Mouse (Mus musculus) spleen, adult 18-20 months (tissue): ENCODE data around the gene Cdk6.
"Not testable (repeated sequence)": the region's sequence is repeated elsewhere in the genome, so short reads cannot be mapped to it uniquely, and the experiment has no call there.

ENCODE experiments used
- DNase-seq, 2 experiments: peaks; one replicate each; pipeline ENCODE4 v3.0.0; 2022; ENCODE audit warnings: mixed read lengths in 2 of 2

Cdk6 gene

GRCm38 (mm10) chr5:3516481-3517075 is 175.3 kb downstream of the Cdk6 start:
- peak in 1 of 2 experiments; percentile 26 for DNase-seq

DNA sequence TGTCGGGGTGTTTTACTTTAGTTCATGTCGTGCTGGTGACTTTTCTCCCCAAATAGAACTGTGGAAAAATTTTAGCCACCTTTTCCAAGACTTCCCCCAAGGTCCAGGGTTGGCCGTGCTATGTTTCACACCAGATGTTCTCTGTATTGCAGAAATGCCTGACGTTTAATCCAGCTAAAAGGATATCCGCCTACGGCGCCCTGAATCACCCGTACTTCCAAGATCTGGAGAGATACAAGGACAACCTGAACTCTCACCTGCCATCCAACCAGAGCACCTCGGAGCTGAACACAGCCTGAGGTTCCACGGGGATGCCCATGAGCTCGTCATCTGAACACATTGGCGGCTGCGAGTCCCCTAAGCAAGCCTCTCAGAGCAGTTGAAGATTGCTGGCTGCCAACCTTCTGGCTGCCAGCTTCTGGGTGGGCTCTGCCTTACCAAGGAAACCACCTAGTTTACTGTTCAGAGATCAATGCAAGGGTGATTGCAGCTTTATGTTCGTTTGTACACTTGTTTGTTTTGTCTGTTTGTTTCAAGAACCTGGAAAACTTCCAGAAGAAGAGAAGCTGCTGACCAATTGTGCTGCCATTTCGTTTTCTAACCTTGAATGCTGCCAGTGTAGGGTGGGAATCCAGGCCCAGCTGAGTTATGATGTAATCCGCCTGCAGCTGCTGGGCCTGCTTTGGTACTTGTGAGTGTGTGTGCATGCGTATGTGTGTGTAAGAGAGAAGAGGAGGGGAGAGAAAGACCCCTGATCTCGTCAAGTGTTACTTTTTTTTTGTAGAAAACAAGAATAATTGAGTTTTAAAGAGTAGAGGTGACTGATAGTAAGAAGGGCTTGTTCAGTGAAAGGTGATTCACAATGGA is 179.4 kb downstream of the Cdk6 start:
- no peak for DNase-seq

- no peak for DNase-seq
Measured at GRCm38 (mm10) chr5:3521741-3522140, 180.5 kb downstream of the Cdk6 start.

DNA sequence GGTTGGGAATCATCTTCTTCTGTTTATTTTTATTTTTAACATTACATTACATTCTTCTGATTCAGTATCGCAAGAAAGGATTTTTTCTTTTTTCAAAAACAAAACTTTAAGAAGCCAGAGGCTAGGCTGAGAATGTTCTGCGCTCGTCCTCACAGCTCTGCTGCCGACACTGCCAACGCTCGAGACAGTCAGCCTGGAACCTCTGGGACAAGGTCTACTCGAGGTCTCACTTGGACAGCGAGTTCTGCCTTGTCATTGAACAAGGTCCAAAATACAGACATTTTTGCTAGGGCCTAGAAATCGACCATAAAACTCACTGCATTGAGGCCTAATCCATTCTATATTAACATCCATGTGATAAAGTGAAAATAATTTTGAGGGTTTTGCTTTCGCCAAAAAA is 181.5 kb downstream of the Cdk6 start:
- DNase-seq = no peak

DNA sequence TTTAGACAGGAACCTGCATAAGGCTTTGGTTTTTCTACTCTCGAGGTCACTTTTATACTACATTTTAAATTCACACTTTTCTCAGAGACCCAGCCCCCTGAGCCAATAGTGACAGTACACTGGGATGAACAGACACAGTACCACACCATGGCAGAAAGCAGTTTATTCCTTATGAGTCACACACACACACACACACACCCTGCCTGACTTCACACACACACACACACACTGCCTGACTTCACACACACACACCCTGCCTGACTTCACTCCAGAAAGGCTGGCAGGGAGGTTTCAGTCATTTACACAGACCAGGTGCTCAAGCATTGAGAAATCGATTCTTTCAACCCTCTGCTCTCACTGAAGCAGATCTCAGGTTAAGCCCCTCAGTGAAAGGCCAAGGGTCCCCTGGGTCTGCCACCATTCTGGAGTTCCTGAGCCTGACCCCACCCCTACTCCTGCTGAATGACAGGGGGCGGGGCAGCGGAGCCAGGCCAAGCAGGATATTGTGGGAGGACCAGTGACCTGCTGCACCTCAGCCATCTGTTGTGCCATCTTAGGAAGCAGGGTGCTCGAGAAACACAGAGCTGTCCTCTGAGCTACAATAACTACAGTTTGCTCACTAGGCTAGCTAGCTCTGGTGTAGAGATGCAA is 185.9 kb downstream of the Cdk6 start:
- DNase-seq = no peak

DNA sequence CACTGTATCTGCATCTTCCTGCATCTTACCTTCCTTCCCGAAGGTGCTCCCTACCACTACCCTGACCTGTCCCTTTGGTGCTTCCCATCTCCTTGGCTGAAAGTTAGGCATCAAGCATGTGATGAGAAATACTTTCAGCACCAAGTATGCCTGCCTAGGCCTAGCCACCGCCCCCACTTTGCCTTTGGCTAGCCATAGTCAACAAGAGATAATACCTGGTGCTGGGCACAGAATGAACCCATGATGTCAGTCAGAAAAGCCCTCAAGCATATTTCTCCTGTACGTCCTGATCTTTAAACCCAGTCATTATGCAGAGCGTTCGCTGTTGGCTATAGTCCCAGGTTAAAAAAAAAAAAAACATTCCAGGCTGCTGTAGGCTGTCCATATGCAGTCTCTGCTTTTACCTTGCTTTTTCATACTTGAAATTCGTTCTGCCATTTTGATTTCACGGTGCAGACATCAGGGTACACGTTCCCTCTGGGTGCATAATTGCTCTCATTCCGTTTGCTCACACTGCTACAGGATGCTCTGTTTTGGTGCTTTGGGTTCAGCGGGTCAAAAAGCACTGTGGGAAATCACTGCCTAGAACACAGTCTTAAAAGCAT is 188.4 kb downstream of the Cdk6 start:
- no peak for DNase-seq

- DNase-seq = not testable (repeated sequence)
Measured at GRCm38 (mm10) chr5:3532048-3532447, 190.8 kb downstream of the Cdk6 start.

DNA sequence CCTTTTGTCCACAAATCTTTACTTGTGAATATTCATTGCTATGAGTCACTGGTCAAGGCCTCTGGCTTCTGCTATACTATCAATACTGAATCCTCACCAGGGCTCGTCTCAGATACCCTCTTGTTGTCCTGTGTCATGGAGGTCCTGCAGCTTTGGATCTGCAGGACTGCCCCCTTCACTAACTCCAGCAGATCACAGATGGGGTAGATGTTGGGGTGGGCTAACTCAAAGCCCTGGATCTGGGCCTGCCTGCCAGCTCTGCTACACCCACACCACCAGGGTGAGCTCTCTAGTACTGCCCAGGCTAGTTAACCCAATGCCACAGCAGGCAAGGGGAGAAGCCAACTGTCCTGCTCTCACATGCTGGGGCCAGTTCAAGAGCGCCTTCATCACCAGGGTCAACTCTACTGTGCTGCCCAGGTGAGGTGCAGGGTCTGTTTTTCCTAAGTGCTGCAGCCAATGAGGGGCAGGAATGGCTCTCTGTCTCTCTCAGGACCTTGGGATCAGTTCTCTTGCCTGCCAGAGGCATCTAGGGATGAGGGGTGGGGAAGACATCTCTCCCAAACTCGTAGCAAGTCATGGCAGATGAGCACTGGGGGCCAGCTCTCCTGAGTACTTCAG is 195.4 kb downstream of the Cdk6 start:
- DNase-seq = no peak

DNA sequence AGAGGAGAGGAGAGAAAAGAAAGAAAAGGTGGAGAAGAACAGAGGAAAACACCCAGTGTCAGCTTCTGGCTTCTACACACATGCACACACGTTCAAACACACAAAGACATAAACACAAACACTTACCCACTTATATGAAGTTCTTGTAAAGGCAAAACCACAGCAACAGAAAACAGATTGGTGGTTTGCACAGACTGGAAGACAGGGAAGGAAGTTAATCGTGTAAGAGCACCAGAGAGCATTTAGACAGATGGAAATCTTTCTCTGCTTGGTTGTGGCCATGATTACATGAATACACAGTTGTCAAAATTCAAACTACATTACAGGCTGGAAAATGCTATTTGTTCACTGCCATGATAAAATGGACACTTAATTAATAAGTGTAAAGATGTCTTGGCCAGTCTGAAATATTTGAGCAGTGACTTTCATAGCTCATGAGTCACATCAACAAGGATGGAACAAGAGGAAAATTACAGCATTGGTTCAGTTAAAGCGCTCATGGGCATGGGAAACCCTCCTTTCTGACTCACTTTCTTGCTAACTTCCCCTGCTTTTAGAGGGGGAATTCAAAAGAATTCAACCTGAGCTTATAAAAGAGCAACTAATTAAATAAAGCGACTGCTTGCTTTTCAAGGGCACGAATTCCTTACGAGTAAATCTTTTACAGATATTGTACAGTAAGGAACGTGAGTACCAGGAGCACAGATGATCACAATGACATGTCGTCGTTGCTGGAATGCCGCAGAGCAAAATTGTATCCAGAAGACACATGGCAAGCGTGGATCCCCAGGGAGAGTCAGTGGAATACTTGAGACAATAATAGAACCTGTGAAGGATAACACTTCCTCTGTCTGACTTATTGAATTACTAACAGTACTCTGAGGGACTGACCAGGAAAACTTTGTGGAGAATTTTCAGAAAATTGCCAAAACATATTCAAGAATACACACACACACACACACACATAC is 197.5 kb downstream of the Cdk6 start:
- no peak for DNase-seq

DNA sequence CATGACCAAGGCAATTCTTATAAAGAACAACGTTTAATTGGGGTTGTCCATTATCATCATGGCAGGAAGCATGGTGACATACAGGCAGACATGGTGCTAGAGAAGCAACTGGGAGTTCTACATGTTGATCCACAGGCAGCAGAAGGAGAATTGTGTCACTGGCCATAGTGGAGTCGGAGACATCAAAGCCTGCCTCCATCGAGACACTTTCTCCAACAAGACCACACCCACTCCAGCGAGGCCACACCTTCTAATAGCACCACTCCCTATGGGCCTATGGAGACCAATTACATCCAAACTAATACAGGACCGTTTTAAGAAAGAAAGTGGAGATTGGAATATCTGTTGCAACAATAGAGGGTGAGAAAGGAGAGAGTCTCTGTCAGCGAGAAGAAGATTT is 200.6 kb downstream of the Cdk6 start:
- no peak for DNase-seq

- DNase-seq = peak; percentile 87 to 98
Measured at GRCm38 (mm10) chr5:3543629-3544479, 202.6 kb downstream of the Cdk6 start, which contains the start of gene Fam133b. TSS of gene Fam133b (plus strand) at chr5:3543833.

GRCm38 (mm10) chr5:3544480-3544769 is 203.1 kb downstream of the Cdk6 start:
- DNase-seq = no peak

DNA sequence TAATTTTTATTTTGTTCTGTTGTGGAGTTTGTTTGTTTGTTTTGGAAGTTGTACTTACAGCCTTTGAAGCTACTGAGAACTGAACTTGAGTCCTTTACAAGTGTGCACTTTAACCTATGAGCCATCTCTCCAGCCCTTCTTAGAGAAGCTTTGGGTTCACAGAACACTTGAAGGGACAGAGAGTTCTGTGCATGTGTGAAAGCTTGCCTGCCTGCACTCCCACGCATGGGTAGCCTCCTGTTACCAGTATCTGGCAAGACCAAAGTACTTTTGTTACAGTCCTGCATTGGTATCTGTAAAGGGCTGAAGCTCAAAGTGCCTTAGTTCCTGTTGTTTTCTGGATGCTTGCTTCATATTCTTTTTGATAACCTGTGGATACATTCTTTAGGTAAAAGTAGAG is 204.9 kb downstream of the Cdk6 start:
- no peak for DNase-seq

GRCm38 (mm10) chr5:3551481-3551880 is 210.2 kb downstream of the Cdk6 start:
- DNase-seq = no peak

- no peak for DNase-seq
Measured at GRCm38 (mm10) chr5:3554198-3554597, 212.9 kb downstream of the Cdk6 start.

DNA sequence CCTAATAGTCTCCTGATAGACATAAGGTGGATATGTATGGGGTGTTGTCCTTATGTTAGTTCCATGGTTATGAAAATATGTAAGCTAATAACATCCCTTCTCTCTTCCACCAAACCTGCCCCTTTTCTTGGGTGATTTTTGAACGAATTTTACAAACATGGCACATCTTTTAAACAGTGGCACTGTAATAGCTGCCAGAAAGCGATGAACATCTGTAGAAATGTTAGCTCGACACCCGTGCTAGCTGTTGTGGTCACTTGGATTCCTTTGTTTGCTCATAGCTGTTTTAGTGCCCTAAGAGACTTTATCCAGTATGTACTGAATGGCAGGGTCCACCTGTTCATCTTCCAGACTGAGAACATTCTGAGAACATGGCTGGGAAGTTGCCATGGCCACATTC is 230.0 kb downstream of the Cdk6 start, which contains the start of gene 1700109H08Rik:
1700109H08Rik (plus strand) TSS at position 301 of the 400 bp plus-strand sequence.
- DNase-seq = no peak

GRCm38 (mm10) chr5:3574825-3575224 is 233.5 kb downstream of the Cdk6 start:
- no peak for DNase-seq

- DNase-seq = no peak
Measured at GRCm38 (mm10) chr5:3577939-3578338, 236.7 kb downstream of the Cdk6 start.

GRCm38 (mm10) chr5:3579066-3579465 is 237.8 kb downstream of the Cdk6 start:
- DNase-seq = no peak
